Mouse (Mus musculus) C2C12 (cell line): ENCODE results near the gene Zcchc13.

Source experiments
- CEBPB ChIP-seq: IDR thresholded peaks from one replicate; pipeline ENCODE4 v1.6.1; 2011; ENCODE audit warnings: low read depth, mild to moderate bottlenecking, control low read depth, moderate library complexity
- CTCF ChIP-seq: IDR thresholded peaks from one replicate; pipeline ENCODE4 v1.5.1; 2011; ENCODE audit not compliant: control insufficient read depth, insufficient read depth, insufficient read length
- FOSL1 ChIP-seq: IDR thresholded peaks from one replicate; pipeline ENCODE4 v1.8.0; 2011; ENCODE audit warnings: mild to moderate bottlenecking, low read length; ENCODE audit not compliant: poor library complexity, insufficient read depth, severe bottlenecking
- MAX ChIP-seq: IDR thresholded peaks from one replicate; pipeline ENCODE4 v1.6.1; 2011; ENCODE audit warnings: mild to moderate bottlenecking, control low read depth
- MYOD1 ChIP-seq: IDR thresholded peaks from one replicate; pipeline ENCODE4 v1.6.1; 2011; ENCODE audit warnings: low read depth; ENCODE audit not compliant: control insufficient read depth, insufficient read length
- MYOG ChIP-seq: IDR thresholded peaks from one replicate; pipeline ENCODE4 v1.6.1; 2011; ENCODE audit not compliant: control insufficient read depth, insufficient read length; ENCODE audit errors: extremely low read depth
- USF1 ChIP-seq: IDR thresholded peaks from one replicate; pipeline ENCODE4 v1.6.1; 2011; ENCODE audit warnings: low read depth, mild to moderate bottlenecking, control low read depth, moderate library complexity

- TF ChIP-seq CTCF (no peak), USF1 (no peak), FOSL1 (no peak), MYOD1 (no peak), MAX (no peak), MYOG (no peak), CEBPB (no peak)
Measured at GRCm38 (mm10) chrX:103670245-103670644, 39.9 kb downstream of the Zcchc13 start.
